Mouse (Mus musculus): ENCODE data around the gene Znfx1. TPM values are rescaled to one million over a fixed set of nuclear protein-coding genes. Genes with fewer than 3 reads are reported as not detected.

Znfx1 gene
- polyA plus RNA-seq, 1 experiment from 2014 or later, result 9.8 TPM

GRCm38 (mm10) chr2:167030507-167030906 lies 32.3 kb downstream of the Znfx1 start:
- Histone ChIP-seq H3K9ac (replicated peaks; ENCODE audit: low read depth) (no peak overlapping the region), H3K4me1 (ENCODE audit: insufficient read depth, low read depth, low read length) (no peaks in the 10 kb centered on the region), H3K36me3 (ENCODE audit: insufficient read depth, low read length) (peaks cover 49% of the 10 kb centered on the region), H3K4me2 (replicated peaks; ENCODE audit: low read depth, low read length) (no peak overlapping the region), H3K27me3 (replicated peaks; ENCODE audit: insufficient read depth, low read length) (no peaks in the 10 kb centered on the region), H3K9me3 (ENCODE audit: low read length) (no peaks in the 10 kb centered on the region), H3K4me3 (ENCODE audit: low read depth, low read length) (no peak overlapping the region), H3K27ac (ENCODE audit: low read length) (no peak overlapping the region)
- 92% methylated on average over 4 of the region's 4 CpGs for WGBS
- no peak for TF ChIP-seq EP300 (IDR thresholded peaks at IDR 0.05)
- TF ChIP-seq CTCF (IDR thresholded peaks at IDR 0.05), result 0 out of 2 replicates have a peak, but pooled peaks have one; percentile 2
- DNase-seq (ENCODE audit: low spot score) (no peak), ATAC-seq (no peak)

GRCm38 (mm10) chr2:167028553-167028952 lies 34.3 kb downstream of the Znfx1 start:
- 89% methylated on average over 7 of the region's 7 CpGs for WGBS
- Histone ChIP-seq H3K36me3 (ENCODE audit: insufficient read depth, low read length) (peaks cover 48% of the 10 kb centered on the region), H3K4me2 (replicated peaks; ENCODE audit: low read depth, low read length) (no peak overlapping the region), H3K4me1 (ENCODE audit: insufficient read depth, low read depth, low read length) (no peaks in the 10 kb centered on the region), H3K27ac (ENCODE audit: low read length) (no peak overlapping the region), H3K9ac (replicated peaks; ENCODE audit: low read depth) (no peak overlapping the region), H3K27me3 (replicated peaks; ENCODE audit: insufficient read depth, low read length) (no peaks in the 10 kb centered on the region), H3K9me3 (ENCODE audit: low read length) (no peaks in the 10 kb centered on the region), H3K4me3 (ENCODE audit: low read depth, low read length) (no peak overlapping the region)
- ATAC-seq (no peak), DNase-seq (ENCODE audit: low spot score) (no peak)
- TF ChIP-seq EP300 (IDR thresholded peaks at IDR 0.05) (no peak), CTCF (IDR thresholded peaks at IDR 0.05) (no peak)

- no peak for DNase-seq (ENCODE audit: low spot score)
- H3K4me3 ChIP-seq (ENCODE audit: low read depth, low read length), result no peak overlapping the region
- 90% methylated on average over 10 of the region's 10 CpGs for WGBS
- H3K4me2 ChIP-seq (replicated peaks; ENCODE audit: low read depth, low read length), result no peak overlapping the region
- H3K27me3 ChIP-seq (replicated peaks; ENCODE audit: insufficient read depth, low read length), result no peaks in the 10 kb centered on the region
- no peak for ATAC-seq
- peaks cover 7% of the 10 kb centered on the region for H3K4me1 ChIP-seq (ENCODE audit: insufficient read depth, low read depth, low read length)
- H3K36me3 ChIP-seq (ENCODE audit: insufficient read depth, low read length), result peaks cover 25% of the 10 kb centered on the region
- H3K9me3 ChIP-seq (ENCODE audit: low read length), result no peaks in the 10 kb centered on the region
- H3K9ac ChIP-seq (replicated peaks; ENCODE audit: low read depth), result no peak overlapping the region
- TF ChIP-seq CTCF (IDR thresholded peaks at IDR 0.05) (no peak), EP300 (IDR thresholded peaks at IDR 0.05) (no peak)
- H3K27ac ChIP-seq (ENCODE audit: low read length), result no peak overlapping the region
These were observed 43.4 kb downstream of the Znfx1 start for GRCm38 (mm10) chr2:167019396-167019795.

- Histone ChIP-seq H3K4me3 (ENCODE audit: low read depth, low read length) (peak overlapping the region; percentile 86), H3K9me3 (ENCODE audit: low read length) (no peaks in the 10 kb centered on the region), H3K4me2 (replicated peaks; ENCODE audit: low read depth, low read length) (peak overlapping the region; percentile 90), H3K4me1 (ENCODE audit: insufficient read depth, low read depth, low read length) (peaks cover 7% of the 10 kb centered on the region), H3K36me3 (ENCODE audit: insufficient read depth, low read length) (peaks cover 11% of the 10 kb centered on the region), H3K9ac (replicated peaks; ENCODE audit: low read depth) (peak overlapping the region; percentile 87), H3K27ac (ENCODE audit: low read length) (peak overlapping the region; percentile 68), H3K27me3 (replicated peaks; ENCODE audit: insufficient read depth, low read length) (no peaks in the 10 kb centered on the region)
- DNase-seq (ENCODE audit: low spot score) (no peak), ATAC-seq (peak; percentile 67)
- WGBS, result 1% methylated on average over 21 of the region's 21 CpGs
- no peak for TF ChIP-seq CTCF (IDR thresholded peaks at IDR 0.05)
- TF ChIP-seq EP300 (IDR thresholded peaks at IDR 0.05), result no peak
These were observed 47.5 kb downstream of the Znfx1 start for GRCm38 (mm10) chr2:167015382-167015718.

- DNase-seq (ENCODE audit: low spot score) (peak; percentile 95), ATAC-seq (peak; percentile 95)
- Histone ChIP-seq H3K9ac (replicated peaks; ENCODE audit: low read depth) (peak within 1 kb of the TSS; percentile 87), H3K27me3 (replicated peaks; ENCODE audit: insufficient read depth, low read length) (no peaks in the 10 kb centered on the region), H3K9me3 (ENCODE audit: low read length) (no peaks in the 10 kb centered on the region), H3K27ac (ENCODE audit: low read length) (peak within 1 kb of the TSS; percentile 74), H3K36me3 (ENCODE audit: insufficient read depth, low read length) (peaks cover 6% of the 10 kb centered on the region; the same call in 1 of the 2 replicates), H3K4me2 (replicated peaks; ENCODE audit: low read depth, low read length) (peak within 1 kb of the TSS; percentile 90), H3K4me1 (ENCODE audit: insufficient read depth, low read depth, low read length) (peaks cover 7% of the 10 kb centered on the region), H3K4me3 (ENCODE audit: low read depth, low read length) (peak within 1 kb of the TSS; percentile 86)
- TF ChIP-seq CTCF (IDR thresholded peaks at IDR 0.05) (no peak; the same call in 1 of the 2 replicates), EP300 (IDR thresholded peaks at IDR 0.05) (0 out of 2 replicates have a peak, but pooled peaks have one; percentile 16)
- 2% methylated on average over 37 of the region's 37 CpGs for WGBS
These were observed 48.0 kb downstream of the Znfx1 start, which contains the start of gene Ddx27 for GRCm38 (mm10) chr2:167014702-167015381. Gene Ddx27 (plus strand): TSS chr2:167015193.

GRCm38 (mm10) chr2:167010546-167010945 lies 52.3 kb downstream of the Znfx1 start:
- DNase-seq (ENCODE audit: low spot score) (no peak), ATAC-seq (no peak)
- Histone ChIP-seq H3K27me3 (replicated peaks; ENCODE audit: insufficient read depth, low read length) (no peaks in the 10 kb centered on the region), H3K4me3 (ENCODE audit: low read depth, low read length) (no peak overlapping the region), H3K9ac (replicated peaks; ENCODE audit: low read depth) (no peak overlapping the region), H3K36me3 (ENCODE audit: insufficient read depth, low read length) (no peaks in the 10 kb centered on the region), H3K9me3 (ENCODE audit: low read length) (no peaks in the 10 kb centered on the region), H3K27ac (ENCODE audit: low read length) (no peak overlapping the region), H3K4me1 (ENCODE audit: insufficient read depth, low read depth, low read length) (peaks cover 1% of the 10 kb centered on the region; the same call in 1 of the 2 replicates), H3K4me2 (replicated peaks; ENCODE audit: low read depth, low read length) (no peak overlapping the region)
- WGBS, result 73% methylated on average over 3 of the region's 3 CpGs
- no peak for TF ChIP-seq CTCF (IDR thresholded peaks at IDR 0.05)
- no peak for TF ChIP-seq EP300 (IDR thresholded peaks at IDR 0.05)
